Mouse (Mus musculus): Measurements from ENCODE around the gene Exoc6b.

- TF ChIP-seq CTCF (IDR thresholded peaks at IDR 0.05; ENCODE audit: low read depth, low read length) (no peak), GATA1 (IDR thresholded peaks at IDR 0.05; ENCODE audit: borderline replicate concordance, low read length) (no peak), TAL1 (conservative IDR thresholded peaks at IDR 0.05; ENCODE audit: low read depth, low read length) (no peak)
These were observed 422.1 kb downstream of the Exoc6b start for GRCm38 (mm10) chr6:84647197-84647596.

Measured in G1E (cell line).